Mouse (Mus musculus) CH12.LX (cell line): ENCODE results near the gene Vps45. TPM values are rescaled to one million over a fixed set of nuclear protein-coding genes. Genes with fewer than 3 reads are reported as not detected.

ENCODE experiments used
- DNase-seq: peaks from one replicate; pipeline ENCODE4 v3.0.0-alpha.2; 2013; ENCODE audit errors: extremely low read depth
- H3K27ac ChIP-seq: 2 replicates; pipeline ENCODE4 v1.5.1; 2012; ENCODE audit warnings: low read depth, mild to moderate bottlenecking, control low read depth, moderate library complexity; ENCODE audit not compliant: insufficient read depth
- H3K27me3 ChIP-seq: replicated peaks from 2 replicates; pipeline ENCODE3; 2012; ENCODE audit warnings: inconsistent platforms
- H3K36me3 ChIP-seq, 2 experiments: replicated peaks in 1 of 2; 2 replicates each; pipeline versions ENCODE3 to v1.6.1; 2012; ENCODE audit warnings: inconsistent platforms in 1 of 2, low read length in 1 of 2, mild to moderate bottlenecking in 1 of 2, mixed read lengths in 1 of 2, moderate library complexity in 1 of 2; ENCODE audit not compliant: control insufficient read depth in 1 of 2, insufficient read depth in 1 of 2
- H3K4me1 ChIP-seq, 2 experiments: 2 replicates each; pipeline ENCODE4 v1.6.1; 2012; ENCODE audit warnings: inconsistent platforms in 1 of 2, moderate library complexity in 1 of 2; ENCODE audit not compliant: insufficient read depth in 2 of 2, control insufficient read depth in 1 of 2
- H3K4me2 ChIP-seq: 2 replicates; pipeline ENCODE4 v1.6.1; 2012; ENCODE audit warnings: low read depth, mild to moderate bottlenecking, control low read depth; ENCODE audit not compliant: poor library complexity, insufficient read depth, severe bottlenecking
- H3K4me3 ChIP-seq, 3 experiments: fragments of 150-350 bp in 1 of 3; sonication (generic) in 1 of 3; replicated peaks in 1 of 3; 2 replicates each; pipeline versions ENCODE3 to v1.5.1; 2011 to 2012; ENCODE audit warnings: low read depth in 2 of 3, low read length in 2 of 3, mild to moderate bottlenecking in 2 of 3, moderate library complexity in 2 of 3, control low read depth in 1 of 3, improper control_type of control experiment in 1 of 3, inconsistent platforms in 1 of 3, mixed read lengths in 1 of 3; ENCODE audit not compliant: poor library complexity in 1 of 3
- H3K79me2 ChIP-seq: replicated peaks from 2 replicates; pipeline ENCODE4 v1.6.1; 2012; ENCODE audit warnings: mild to moderate bottlenecking, moderate library complexity; ENCODE audit not compliant: control insufficient read depth, poor library complexity, insufficient read depth, severe bottlenecking; ENCODE audit errors: extremely low read depth
- H3K9ac ChIP-seq: 2 replicates; pipeline ENCODE4 v1.6.1; 2012; ENCODE audit warnings: low read depth, mild to moderate bottlenecking, control low read depth, moderate library complexity; ENCODE audit not compliant: insufficient read depth
- H3K9me3 ChIP-seq: replicated peaks from 2 replicates; pipeline ENCODE3; 2012; ENCODE audit warnings: low read length, inconsistent platforms, mixed read lengths
- BHLHE40 ChIP-seq: IDR thresholded peaks from 2 replicates; pipeline ENCODE4 v1.6.1; 2011; ENCODE audit warnings: mild to moderate bottlenecking, low read depth, low read length, improper control_type of control experiment
- CHD1 ChIP-seq: IDR thresholded peaks from 2 replicates; pipeline ENCODE4 v1.6.1; 2012; ENCODE audit warnings: low read depth, low read length, improper control_type of control experiment, inconsistent platforms
- CHD2 ChIP-seq: IDR thresholded peaks from 2 replicates; pipeline ENCODE4 v1.6.1; 2011; ENCODE audit warnings: low read length, improper control_type of control experiment
- CTCF ChIP-seq, 2 experiments: IDR thresholded peaks in 1 of 2; conservative IDR thresholded peaks in 1 of 2; 2 replicates each; pipeline ENCODE4 v1.5.1; 2011 to 2012; ENCODE audit warnings: low read depth in 2 of 2, low read length in 2 of 2, improper control_type of control experiment in 1 of 2, inconsistent platforms in 1 of 2, mild to moderate bottlenecking in 1 of 2, moderate library complexity in 1 of 2
- E2F4 ChIP-seq: IDR thresholded peaks from 2 replicates; pipeline ENCODE4 v1.6.1; 2011; ENCODE audit warnings: low read depth, low read length, improper control_type of control experiment; ENCODE audit not compliant: insufficient replicate concordance
- ELF1 ChIP-seq: IDR thresholded peaks from 2 replicates; pipeline ENCODE4 v1.6.1; 2014; ENCODE audit warnings: low read depth, mild to moderate bottlenecking, inconsistent platforms, low read length, improper control_type of control experiment
- EP300 ChIP-seq: IDR thresholded peaks from 2 replicates; pipeline ENCODE4 v1.6.1; 2011; ENCODE audit warnings: low read length, improper control_type of control experiment
- ETS1 ChIP-seq: conservative IDR thresholded peaks from 2 replicates; pipeline ENCODE4 v1.6.1; 2012; ENCODE audit warnings: low read depth, mild to moderate bottlenecking, inconsistent platforms, low read length, improper control_type of control experiment, moderate library complexity
- GABPA ChIP-seq: IDR thresholded peaks from 2 replicates; pipeline ENCODE4 v1.6.1; 2012; ENCODE audit warnings: low read depth, low read length, improper control_type of control experiment, inconsistent platforms; ENCODE audit not compliant: insufficient replicate concordance
- IRF4 ChIP-seq: IDR thresholded peaks from 2 replicates; pipeline ENCODE4 v1.6.1; 2014; ENCODE audit warnings: low read depth, mild to moderate bottlenecking, inconsistent platforms, low read length, improper control_type of control experiment
- JUND ChIP-seq: conservative IDR thresholded peaks from 2 replicates; pipeline ENCODE4 v1.6.1; 2011; ENCODE audit warnings: low read depth, low read length, improper control_type of control experiment
- MAX ChIP-seq: IDR thresholded peaks from 2 replicates; pipeline ENCODE4 v1.6.1; 2011; ENCODE audit warnings: low read length, improper control_type of control experiment
- MAZ ChIP-seq: IDR thresholded peaks from 2 replicates; pipeline ENCODE4 v1.6.1; 2012; ENCODE audit warnings: low read depth, mild to moderate bottlenecking, inconsistent platforms, low read length, improper control_type of control experiment, moderate library complexity
- MEF2A ChIP-seq: IDR thresholded peaks from 2 replicates; pipeline ENCODE4 v1.6.1; 2014; ENCODE audit warnings: low read depth, mild to moderate bottlenecking, inconsistent platforms, low read length, improper control_type of control experiment, borderline replicate concordance
- MXI1 ChIP-seq: IDR thresholded peaks from 2 replicates; pipeline ENCODE4 v1.6.1; 2011; ENCODE audit warnings: mild to moderate bottlenecking, low read depth, low read length, improper control_type of control experiment
- MYC ChIP-seq: IDR thresholded peaks from 2 replicates; pipeline ENCODE4 v1.6.1; 2011; ENCODE audit warnings: low read depth, mild to moderate bottlenecking, improper control_type of control experiment, low read length
- NELFE ChIP-seq: IDR thresholded peaks from 2 replicates; pipeline ENCODE4 v1.6.1; 2011; ENCODE audit warnings: low read depth, low read length, improper control_type of control experiment
- NRF1 ChIP-seq: IDR thresholded peaks from 2 replicates; pipeline ENCODE4 v1.6.1; 2014; ENCODE audit warnings: low read depth, mild to moderate bottlenecking, inconsistent platforms, low read length, improper control_type of control experiment, moderate library complexity
- PAX5 ChIP-seq: IDR thresholded peaks from 2 replicates; pipeline ENCODE4 v1.6.1; 2012; ENCODE audit warnings: low read length, inconsistent platforms, mixed read lengths
- POLR2A ChIP-seq: IDR thresholded peaks from 2 replicates; pipeline ENCODE4 v1.6.1; 2011; ENCODE audit warnings: low read depth, mild to moderate bottlenecking, improper control_type of control experiment, low read length
- RAD21 ChIP-seq: IDR thresholded peaks from 2 replicates; pipeline ENCODE4 v1.6.1; 2011; ENCODE audit warnings: low read depth, mild to moderate bottlenecking, low read length, improper control_type of control experiment, moderate library complexity
- RCOR1 ChIP-seq: conservative IDR thresholded peaks from 2 replicates; pipeline ENCODE4 v1.6.1; 2012; ENCODE audit warnings: low read depth, mild to moderate bottlenecking, inconsistent platforms, low read length, improper control_type of control experiment
- SIN3A ChIP-seq: IDR thresholded peaks from 2 replicates; pipeline ENCODE4 v1.6.1; 2012; ENCODE audit warnings: low read length, improper control_type of control experiment, inconsistent platforms
- SMC3 ChIP-seq: IDR thresholded peaks from 2 replicates; pipeline ENCODE4 v1.6.1; 2011; ENCODE audit warnings: low read depth, low read length, improper control_type of control experiment
- TBP ChIP-seq: conservative IDR thresholded peaks from 2 replicates; pipeline ENCODE4 v1.6.1; 2011; ENCODE audit warnings: low read depth, low read length, improper control_type of control experiment
- TCF12 ChIP-seq: IDR thresholded peaks from 2 replicates; pipeline ENCODE4 v1.6.1; 2014; ENCODE audit warnings: low read depth, mild to moderate bottlenecking, inconsistent platforms, low read length, improper control_type of control experiment
- ZC3H11A ChIP-seq: IDR thresholded peaks from 2 replicates; pipeline ENCODE4 v1.6.1; 2012; ENCODE audit warnings: low read depth, mild to moderate bottlenecking, inconsistent platforms, low read length, improper control_type of control experiment
- ZKSCAN1 ChIP-seq: IDR thresholded peaks from 2 replicates; pipeline ENCODE4 v1.6.1; 2012; ENCODE audit warnings: low read depth, inconsistent platforms, low read length, improper control_type of control experiment, borderline replicate concordance
- ZMIZ1 ChIP-seq: IDR thresholded peaks from 2 replicates; pipeline ENCODE4 v1.6.1; 2012; ENCODE audit warnings: low read depth, mild to moderate bottlenecking, inconsistent platforms, low read length, improper control_type of control experiment
- dilution Hi-C: fragments of 300-500 bp; cut with MboI; formaldehyde crosslinking; loops from 2 replicates; pipeline ENCODE4 v1.14.3; 2020; ENCODE audit warnings: low sequenced_read_pairs; ENCODE audit not compliant: extremely low pct_unique_long_range_greater_than_20kb, extremely low pct_ligation_motif_present
- in situ Hi-C: fragments of 300-500 bp; cut with MboI; formaldehyde crosslinking; loops from 3 replicates; pipeline ENCODE4 v1.14.3; 2019; ENCODE audit warnings: low sequenced_read_pairs, low pct_ligation_motif_present, low pct_unique_long_range_greater_than_20kb, mixed read lengths
- polyA plus RNA-seq: library from polyadenylated mRNA; unstranded; fragments of >175 nt; gene quantifications from 2 replicates; pipeline ENCODE4 v1.2.1, GENCODE M21; 2012; ENCODE audit warnings: low read depth; ENCODE audit not compliant: insufficient read length
- total RNA-seq, 2 experiments: library from RNA; depleted of rRNA; stranded (reverse); fragments of 300-350 nt in 1 of 2; fragments of >200 nt in 1 of 2; gene quantifications; 2 replicates each; pipeline ENCODE4 v1.2.3; 2012 to 2014

Vps45 gene
- total and polyA plus RNA-seq, 3 experiments: 16.2 to 20.8 (median 16.8) TPM

- H3K27ac ChIP-seq: no peak overlapping the region
- no peaks in the 10 kb centered on the region for H3K4me1 ChIP-seq
- no peak overlapping the region for H3K4me2 ChIP-seq
- H3K9ac ChIP-seq: no peak overlapping the region
- in situ Hi-C loops (no loop called here), dilution Hi-C loops (no loop called here)
- no peak for DNase-seq
- no peak overlapping the region for H3K4me3 ChIP-seq
- H3K27me3 ChIP-seq: no peaks in the 10 kb centered on the region
- H3K9me3 ChIP-seq: peaks cover 3% of the 10 kb centered on the region
- no peaks in the 10 kb centered on the region for H3K79me2 ChIP-seq
- H3K36me3 ChIP-seq: no peaks in the 10 kb centered on the region
- TF ChIP-seq POLR2A (no peak), SIN3A (no peak), EP300 (no peak), MYC (no peak), MXI1 (no peak), ELF1 (no peak), MAX (no peak), MEF2A (no peak), MAZ (no peak), BHLHE40 (no peak), RCOR1 (no peak), SMC3 (no peak), GABPA (no peak), ZKSCAN1 (no peak), E2F4 (no peak), NRF1 (no peak)
- TF ChIP-seq, all 38 proteins: peak for 0
Measured at GRCm38 (mm10) chr3:96081650-96082049, 23.4 kb upstream of the Vps45 start.

DNA sequence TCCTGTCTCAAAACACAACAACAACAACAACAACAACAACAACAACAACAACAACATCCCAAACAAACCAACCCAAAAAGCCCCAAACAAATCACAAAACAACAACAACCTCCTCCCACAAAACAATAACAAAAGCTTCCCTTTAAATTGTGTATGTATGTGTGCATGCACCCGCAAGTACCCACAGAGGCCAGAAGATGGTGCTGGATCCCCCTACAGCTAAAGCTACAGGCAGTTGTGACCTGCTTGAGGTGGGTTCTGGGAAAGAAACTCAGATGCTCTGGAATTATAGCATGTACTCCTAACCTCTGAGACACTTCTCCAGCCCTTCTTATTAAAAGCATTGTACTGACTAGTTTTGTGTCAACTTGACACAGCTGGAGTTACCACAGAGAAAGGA is 22.7 kb upstream of the Vps45 start:
- Histone ChIP-seq H3K9ac (no peak overlapping the region), H3K4me3 (no peak overlapping the region), H3K4me1 (no peaks in the 10 kb centered on the region), H3K27me3 (no peaks in the 10 kb centered on the region), H3K4me2 (no peak overlapping the region), H3K79me2 (no peaks in the 10 kb centered on the region), H3K9me3 (peaks cover 3% of the 10 kb centered on the region), H3K36me3 (no peaks in the 10 kb centered on the region), H3K27ac (no peak overlapping the region)
- DNase-seq: no peak
- in situ Hi-C loops: no loop called here
- TF ChIP-seq ETS1 (no peak), ZC3H11A (0 out of 2 replicates have a peak, but pooled peaks have one; percentile 14), CHD2 (no peak), IRF4 (no peak; the same call in 1 of the 2 replicates), CHD1 (no peak), EP300 (no peak), RAD21 (peak; percentile 75), SMC3 (peak; percentile 82), ELF1 (no peak), SIN3A (no peak), GABPA (no peak), PAX5 (no peak), TBP (no peak), JUND (no peak), POLR2A (no peak), CTCF (conservative IDR thresholded peaks at IDR 0.05 in 1 of 2, IDR thresholded peaks at IDR 0.05 in 1 of 2; ENCODE audit: low read depth in 2 of 2, low read length in 2 of 2) (peak; percentile 57 to 80), ZMIZ1 (no peak), NELFE (no peak), ZKSCAN1 (no peak), E2F4 (no peak), MAX (no peak), TCF12 (no peak)
- dilution Hi-C loops: no loop called here
